Mouse (Mus musculus) kidney, adult 2 months (tissue): ENCODE data around the gene Nipal3. TPM values are rescaled to one million over a fixed set of nuclear protein-coding genes. Genes with fewer than 3 reads are reported as not detected.

Source experiments
- DNase-seq: peaks from one replicate; pipeline ENCODE4 v3.0.0; 2021
- H3K27ac ChIP-seq: fragments of 200-500 bp; 2 replicates; pipeline ENCODE4 v1.5.1; 2012; ENCODE audit warnings: low read depth, low read length, control low read depth, inconsistent platforms; ENCODE audit not compliant: insufficient read depth
- H3K27me3 ChIP-seq: fragments of 200-500 bp; replicated peaks from 2 replicates; pipeline ENCODE4 v1.6.1; 2012; ENCODE audit warnings: mild to moderate bottlenecking, moderate library complexity, low read length, inconsistent platforms; ENCODE audit not compliant: control insufficient read depth, insufficient read depth
- H3K36me3 ChIP-seq: fragments of 200-500 bp; 2 replicates; pipeline ENCODE4 v1.6.1; 2012; ENCODE audit warnings: mild to moderate bottlenecking, moderate library complexity, low read length, inconsistent platforms; ENCODE audit not compliant: control insufficient read depth, insufficient read depth
- H3K4me1 ChIP-seq: fragments of 200-500 bp; 2 replicates; pipeline ENCODE4 v1.6.1; 2011; ENCODE audit warnings: low read length; ENCODE audit not compliant: control insufficient read depth, insufficient read depth
- H3K4me3 ChIP-seq: fragments of 200-500 bp; 2 replicates; pipeline ENCODE4 v1.5.1; 2011; ENCODE audit warnings: mild to moderate bottlenecking, low read depth, low read length, control low read depth; ENCODE audit not compliant: insufficient read depth
- CTCF ChIP-seq: fragments of 200-500 bp; conservative IDR thresholded peaks from 2 replicates; pipeline ENCODE4 v1.5.1; 2011; ENCODE audit warnings: low read depth, mild to moderate bottlenecking, control low read depth, low read length, moderate library complexity, mixed read lengths; ENCODE audit not compliant: insufficient read depth, insufficient read length
- POLR2A ChIP-seq: fragments of 200-500 bp; IDR thresholded peaks from one replicate; pipeline ENCODE4 v1.6.1; 2011; ENCODE audit warnings: low read depth, low read length, control low read depth
- WGBS: fragments of 180-500 bp; shearing (Covaris S2); methylation state at CpG from one replicate; pipeline ENCODE4 v1.1.7; 2018; 5-methylcytosine and 5-hydroxymethylcytosine counted together
- polyA plus RNA-seq: library from polyadenylated mRNA; depleted of rRNA; stranded (reverse); fragments of >200 nt; gene quantifications from 2 replicates; pipeline ENCODE4 v1.2.3, GENCODE M21; 2012

Gene Nipal3
- polyA plus RNA-seq, 1 experiment = 31.0 TPM

DNA sequence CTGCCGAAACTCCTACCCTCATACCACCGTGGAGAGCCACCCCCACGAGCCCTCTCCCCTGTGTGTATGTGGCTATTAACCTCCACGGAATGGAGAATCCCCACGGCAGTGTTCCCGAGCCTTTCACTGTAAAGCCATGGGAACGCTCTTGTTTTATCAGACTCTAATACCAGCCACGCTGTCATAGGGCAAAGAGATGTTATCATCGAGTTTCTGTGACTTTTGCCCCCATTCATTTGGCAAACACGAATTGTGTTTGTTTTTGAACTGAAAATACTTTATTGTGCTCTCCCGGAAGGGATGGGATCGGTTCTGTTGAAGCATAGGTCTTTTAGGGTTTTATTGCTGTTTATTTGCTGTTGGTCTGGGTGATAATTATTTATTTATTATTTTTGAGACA, 23.3 kb upstream of the Nipal3 start:
- no peak overlapping the region for H3K27ac ChIP-seq

GRCm38 (mm10) chr4:135516351-135517316, 21.8 kb upstream of the Nipal3 start:
- Histone ChIP-seq H3K4me3 (no peak overlapping the region), H3K36me3 (no peaks in the 10 kb centered on the region), H3K4me1 (no peaks in the 10 kb centered on the region; the same call in 1 of the 2 replicates), H3K27ac (peak overlapping the region; percentile 1; the same call in 1 of the 2 replicates), H3K27me3 (no peaks in the 10 kb centered on the region)
- peak; percentile 89 for DNase-seq
- TF ChIP-seq CTCF (peak; percentile 83), POLR2A (no peak)
- WGBS = 41% methylated on average over 15 of the region's 15 CpGs

More for the DNA sequence above, 23.3 kb upstream of the Nipal3 start:
- Histone ChIP-seq H3K36me3 (no peaks in the 10 kb centered on the region), H3K27me3 (no peaks in the 10 kb centered on the region), H3K4me3 (no peak overlapping the region), H3K4me1 (no peaks in the 10 kb centered on the region; the same call in 1 of the 2 replicates)
- DNase-seq = no peak
- WGBS = 77% methylated on average over 12 of the region's 12 CpGs
- TF ChIP-seq POLR2A = no peak
- TF ChIP-seq CTCF = no peak

GRCm38 (mm10) chr4:135514925-135515324, 20.1 kb upstream of the Nipal3 start:
- Histone ChIP-seq H3K4me1 (no peaks in the 10 kb centered on the region; the same call in 1 of the 2 replicates), H3K4me3 (no peak overlapping the region), H3K27ac (no peak overlapping the region), H3K36me3 (no peaks in the 10 kb centered on the region), H3K27me3 (no peaks in the 10 kb centered on the region)
- no peak for DNase-seq
- WGBS = 75% methylated on average over 14 of the region's 14 CpGs
- no peak for TF ChIP-seq CTCF
- TF ChIP-seq POLR2A = no peak

- Histone ChIP-seq H3K4me1 (no peaks in the 10 kb centered on the region; the same call in 1 of the 2 replicates), H3K27me3 (no peaks in the 10 kb centered on the region), H3K27ac (no peak overlapping the region), H3K36me3 (no peaks in the 10 kb centered on the region), H3K4me3 (no peak overlapping the region)
- no peak for TF ChIP-seq CTCF
- no peak for TF ChIP-seq POLR2A
- peak; percentile 60 for DNase-seq
- 60% methylated on average over 7 of the region's 7 CpGs for WGBS
Observed at GRCm38 (mm10) chr4:135513865-135514264, 19.0 kb upstream of the Nipal3 start.

- H3K27me3 ChIP-seq = no peaks in the 10 kb centered on the region
- H3K4me1 ChIP-seq = peaks cover 7% of the 10 kb centered on the region; the same call in 1 of the 2 replicates
- H3K27ac ChIP-seq = no peak overlapping the region
- H3K4me3 ChIP-seq = no peak overlapping the region
- 74% methylated on average over 12 of the region's 12 CpGs for WGBS
- DNase-seq = no peak
- no peaks in the 10 kb centered on the region for H3K36me3 ChIP-seq
- TF ChIP-seq CTCF (no peak), POLR2A (no peak)
Observed at GRCm38 (mm10) chr4:135509515-135509914, 14.7 kb upstream of the Nipal3 start.

DNA sequence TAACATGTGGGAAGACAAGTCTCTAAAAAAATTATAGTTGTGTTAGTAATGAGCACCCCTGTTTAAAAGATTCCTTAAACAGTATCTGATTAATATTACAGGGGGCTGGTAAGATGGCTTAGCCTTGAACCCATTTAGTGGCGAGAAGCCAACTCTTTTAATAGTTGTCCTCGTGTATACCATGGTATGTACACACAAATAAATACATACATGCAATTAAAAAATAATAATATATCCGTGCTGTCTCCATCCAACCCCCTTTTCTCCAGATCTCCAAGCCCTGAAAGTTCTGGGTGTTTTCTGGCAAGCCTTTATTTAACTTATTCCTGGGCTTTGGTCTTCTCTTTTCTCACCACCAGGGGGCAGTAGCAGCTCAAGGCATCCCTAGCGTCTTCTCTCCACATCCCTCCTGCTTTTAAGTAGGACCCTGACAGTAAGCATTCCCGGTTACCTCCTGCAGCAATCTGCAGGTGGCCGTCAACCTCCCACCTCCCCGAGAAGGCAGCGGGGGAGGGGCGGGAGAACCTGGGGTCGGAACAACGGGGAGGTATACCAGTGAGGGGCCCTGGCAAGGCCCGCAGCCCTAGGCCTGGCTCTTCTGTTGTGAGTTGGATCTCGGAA, 13.7 kb upstream of the Nipal3 start:
- DNase-seq = peak; percentile 79
- Histone ChIP-seq H3K27me3 (no peaks in the 10 kb centered on the region), H3K27ac (no peak overlapping the region), H3K4me3 (no peak overlapping the region), H3K36me3 (no peaks in the 10 kb centered on the region), H3K4me1 (peaks cover 7% of the 10 kb centered on the region; the same call in 1 of the 2 replicates)
- TF ChIP-seq CTCF (peak; percentile 82), POLR2A (no peak)
- 19% methylated on average over 13 of the region's 13 CpGs for WGBS

- H3K27ac ChIP-seq = no peak overlapping the region
- WGBS = 13% methylated on average over 22 of the region's 22 CpGs
- H3K27me3 ChIP-seq = no peaks in the 10 kb centered on the region
- DNase-seq = peak; percentile 45
- peaks cover 7% of the 10 kb centered on the region; the same call in 1 of the 2 replicates for H3K4me1 ChIP-seq
- no peak overlapping the region for H3K4me3 ChIP-seq
- H3K36me3 ChIP-seq = no peaks in the 10 kb centered on the region
- peak; percentile 23; the same call in 1 of the 2 replicates for TF ChIP-seq CTCF
- no peak for TF ChIP-seq POLR2A
Observed at GRCm38 (mm10) chr4:135507547-135508350, 12.9 kb upstream of the Nipal3 start.
